Mouse (Mus musculus): ENCODE measurements at regions not wholly inside any gene's neighbourhood (a gene's known extent, or its start where the extent isn't known, plus 50 kb on each side); places are given as distances from the start of the nearest gene placed in this dataset.
A peak's percentile ranks its signal among the peaks of the same experiment; 100 is the strongest.

- no peak overlapping the region for H3K9ac ChIP-seq
- no peak for ATAC-seq
- 93% methylated on average over 1 of the region's 1 CpGs for WGBS
- no peak overlapping the region for H3K4me3 ChIP-seq (ENCODE audit: low read depth, low read length)
- no peak for DNase-seq
- H3K4me1 ChIP-seq (ENCODE audit: insufficient read depth), result no peaks in the 10 kb centered on the region
- no peak for TF ChIP-seq CTCF (IDR thresholded peaks at IDR 0.05; ENCODE audit: low read depth)
- no peaks in the 10 kb centered on the region for H3K9me3 ChIP-seq (ENCODE audit: low read length)
- H3K36me3 ChIP-seq (ENCODE audit: insufficient read depth), result no peaks in the 10 kb centered on the region
- no peaks in the 10 kb centered on the region for H3K27me3 ChIP-seq (ENCODE audit: insufficient read depth, low read length)
- H3K27ac ChIP-seq (ENCODE audit: low read depth, low read length), result no peak overlapping the region
- no peak overlapping the region for H3K4me2 ChIP-seq (ENCODE audit: low read depth)
Measured at GRCm38 (mm10) chr8:116139934-116140333, 364.8 kb upstream of the Dynlrb2 start.

DNA sequence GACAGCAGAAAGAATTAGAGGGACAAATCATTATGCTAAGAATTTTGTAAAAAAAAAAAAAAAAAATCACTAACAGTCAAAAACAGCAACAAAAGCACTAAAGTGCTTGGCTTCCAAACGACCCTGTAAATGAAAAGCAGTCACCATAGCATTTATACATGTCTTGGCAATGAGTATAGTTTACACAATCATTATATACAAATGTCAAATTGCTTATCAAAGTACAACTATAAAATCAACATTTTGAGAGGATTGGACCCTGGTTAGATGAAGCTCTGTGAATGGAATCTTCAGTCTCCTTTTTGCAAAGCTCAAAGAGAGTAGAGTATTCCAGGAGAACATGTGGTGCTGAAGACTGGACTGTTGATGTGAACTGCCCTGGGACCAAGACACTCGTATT lies 367.0 kb upstream of the Dynlrb2 start:
- H3K27me3 ChIP-seq (ENCODE audit: insufficient read depth, low read length), result no peaks in the 10 kb centered on the region
- H3K4me2 ChIP-seq (ENCODE audit: low read depth), result no peak overlapping the region
- WGBS, result 69% methylated on average over 2 of the region's 2 CpGs
- DNase-seq (no peak), ATAC-seq (no peak)
- H3K9ac ChIP-seq, result no peak overlapping the region
- no peaks in the 10 kb centered on the region for H3K4me1 ChIP-seq (ENCODE audit: insufficient read depth)
- H3K4me3 ChIP-seq (ENCODE audit: low read depth, low read length), result no peak overlapping the region
- TF ChIP-seq CTCF (IDR thresholded peaks at IDR 0.05; ENCODE audit: low read depth), result no peak
- H3K36me3 ChIP-seq (ENCODE audit: insufficient read depth), result no peaks in the 10 kb centered on the region
- H3K9me3 ChIP-seq (ENCODE audit: low read length), result no peaks in the 10 kb centered on the region
- H3K27ac ChIP-seq (ENCODE audit: low read depth, low read length), result no peak overlapping the region

DNA sequence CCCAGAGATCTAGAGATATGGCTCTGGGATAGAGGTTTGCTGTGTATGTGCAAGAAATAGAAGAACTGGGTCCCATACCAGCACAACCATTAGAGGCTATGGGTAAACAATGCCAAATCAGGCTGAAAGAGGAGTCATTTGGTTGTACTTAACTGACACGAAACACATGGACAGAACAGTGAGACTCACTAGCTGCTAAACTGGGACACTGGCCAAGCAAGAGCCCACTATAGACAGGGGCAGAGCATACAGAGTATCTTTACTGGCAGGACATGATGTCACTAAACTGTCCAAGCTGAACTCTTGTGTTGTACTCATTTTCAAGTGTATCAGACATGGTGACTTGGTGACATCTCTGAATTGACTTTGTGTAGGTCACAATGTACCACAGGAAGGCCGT lies 371.3 kb upstream of the Dynlrb2 start:
- H3K36me3 ChIP-seq (ENCODE audit: insufficient read depth), result no peaks in the 10 kb centered on the region
- H3K27me3 ChIP-seq (ENCODE audit: insufficient read depth, low read length), result no peaks in the 10 kb centered on the region
- WGBS, result 72% methylated on average over 2 of the region's 2 CpGs
- no peaks in the 10 kb centered on the region for H3K9me3 ChIP-seq (ENCODE audit: low read length)
- H3K27ac ChIP-seq (ENCODE audit: low read depth, low read length), result no peak overlapping the region
- no peak for TF ChIP-seq CTCF (IDR thresholded peaks at IDR 0.05; ENCODE audit: low read depth)
- ATAC-seq (no peak), DNase-seq (no peak)
- no peak overlapping the region for H3K4me2 ChIP-seq (ENCODE audit: low read depth)
- H3K9ac ChIP-seq, result no peak overlapping the region
- H3K4me3 ChIP-seq (ENCODE audit: low read depth, low read length), result no peak overlapping the region
- no peaks in the 10 kb centered on the region for H3K4me1 ChIP-seq (ENCODE audit: insufficient read depth)

DNA sequence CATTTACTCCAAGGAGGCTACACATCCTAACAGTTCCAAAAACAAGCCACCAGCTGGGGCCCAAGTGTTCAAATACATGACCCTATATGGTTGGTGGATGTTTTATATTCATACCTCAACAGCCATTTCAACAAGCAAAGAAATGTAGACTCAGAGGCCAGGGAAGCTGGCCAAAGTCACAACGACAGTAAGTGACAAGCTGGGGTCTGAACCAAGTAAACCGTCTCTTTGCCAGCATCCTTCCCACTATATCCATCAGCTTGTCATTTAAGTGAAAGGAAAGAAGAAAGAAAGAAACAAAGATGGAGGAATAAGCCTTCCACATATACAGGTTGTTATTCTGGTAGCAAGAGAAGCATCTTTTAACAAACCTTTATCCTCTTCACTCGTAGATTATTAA lies 371.7 kb upstream of the Dynlrb2 start:
- Histone ChIP-seq H3K4me2 (ENCODE audit: low read depth) (no peak overlapping the region), H3K36me3 (ENCODE audit: insufficient read depth) (no peaks in the 10 kb centered on the region), H3K27ac (ENCODE audit: low read depth, low read length) (no peak overlapping the region), H3K4me3 (ENCODE audit: low read depth, low read length) (no peak overlapping the region), H3K4me1 (ENCODE audit: insufficient read depth) (no peaks in the 10 kb centered on the region), H3K9me3 (ENCODE audit: low read length) (no peaks in the 10 kb centered on the region), H3K27me3 (ENCODE audit: insufficient read depth, low read length) (no peaks in the 10 kb centered on the region), H3K9ac (no peak overlapping the region)
- ATAC-seq (no peak), DNase-seq (no peak)
- no peak for TF ChIP-seq CTCF (IDR thresholded peaks at IDR 0.05; ENCODE audit: low read depth)
- WGBS, result 75% methylated on average over 3 of the region's 3 CpGs

GRCm38 (mm10) chr8:116120067-116120466 lies 384.7 kb upstream of the Dynlrb2 start:
- Histone ChIP-seq H3K4me1 (ENCODE audit: insufficient read depth) (peaks cover 5% of the 10 kb centered on the region; the same call in 1 of the 2 replicates), H3K9me3 (ENCODE audit: low read length) (no peaks in the 10 kb centered on the region), H3K9ac (no peak overlapping the region), H3K36me3 (ENCODE audit: insufficient read depth) (no peaks in the 10 kb centered on the region), H3K27me3 (ENCODE audit: insufficient read depth, low read length) (no peaks in the 10 kb centered on the region), H3K27ac (ENCODE audit: low read depth, low read length) (no peak overlapping the region), H3K4me3 (ENCODE audit: low read depth, low read length) (no peak overlapping the region), H3K4me2 (ENCODE audit: low read depth) (no peak overlapping the region)
- WGBS, result 78% methylated on average over 13 of the region's 13 CpGs
- ATAC-seq, result no peak
- TF ChIP-seq CTCF (IDR thresholded peaks at IDR 0.05; ENCODE audit: low read depth), result no peak
- DNase-seq, result no peak

- no peak overlapping the region for H3K27ac ChIP-seq (ENCODE audit: low read depth, low read length)
- DNase-seq (no peak), ATAC-seq (no peak)
- H3K4me3 ChIP-seq (ENCODE audit: low read depth, low read length), result no peak overlapping the region
- H3K9me3 ChIP-seq (ENCODE audit: low read length), result no peaks in the 10 kb centered on the region
- no peak overlapping the region for H3K4me2 ChIP-seq (ENCODE audit: low read depth)
- WGBS, result 94% methylated on average over 2 of the region's 2 CpGs
- peaks cover 5% of the 10 kb centered on the region; the same call in 1 of the 2 replicates for H3K4me1 ChIP-seq (ENCODE audit: insufficient read depth)
- no peaks in the 10 kb centered on the region for H3K36me3 ChIP-seq (ENCODE audit: insufficient read depth)
- H3K9ac ChIP-seq, result no peak overlapping the region
- no peaks in the 10 kb centered on the region for H3K27me3 ChIP-seq (ENCODE audit: insufficient read depth, low read length)
- no peak for TF ChIP-seq CTCF (IDR thresholded peaks at IDR 0.05; ENCODE audit: low read depth)
Measured at GRCm38 (mm10) chr8:116117919-116118318, 386.9 kb upstream of the Dynlrb2 start.

- Histone ChIP-seq H3K9me3 (ENCODE audit: low read length) (no peaks in the 10 kb centered on the region), H3K4me2 (ENCODE audit: low read depth) (no peak overlapping the region), H3K27ac (ENCODE audit: low read depth, low read length) (no peak overlapping the region), H3K4me1 (ENCODE audit: insufficient read depth) (peaks cover 5% of the 10 kb centered on the region; the same call in 1 of the 2 replicates), H3K9ac (no peak overlapping the region), H3K36me3 (ENCODE audit: insufficient read depth) (no peaks in the 10 kb centered on the region), H3K4me3 (ENCODE audit: low read depth, low read length) (no peak overlapping the region), H3K27me3 (ENCODE audit: insufficient read depth, low read length) (no peaks in the 10 kb centered on the region)
- DNase-seq (peak; percentile 33), ATAC-seq (peak; percentile 69)
- WGBS, result 31% methylated on average over 7 of the region's 7 CpGs
- no peak for TF ChIP-seq CTCF (IDR thresholded peaks at IDR 0.05; ENCODE audit: low read depth)
Measured at GRCm38 (mm10) chr8:116116625-116117024, 388.1 kb upstream of the Dynlrb2 start.

Data from forebrain, postnatal 0 days (tissue).